Mouse (Mus musculus) lung, adult 2 months (tissue): ENCODE measurements around the gene Btbd7. TPM values are rescaled to one million over a fixed set of nuclear protein-coding genes. Genes with fewer than 3 reads are reported as not detected.

Source experiments
- DNase-seq: peaks from one replicate; pipeline ENCODE4 v3.0.0; 2022
- H3K4me1 ChIP-seq: fragments of 200-500 bp; 2 replicates; pipeline ENCODE4 v1.6.1; 2011; ENCODE audit warnings: low read length; ENCODE audit not compliant: control insufficient read depth, insufficient read depth
- H3K4me3 ChIP-seq: fragments of 200-500 bp; replicated peaks from 2 replicates; pipeline ENCODE3; 2011; ENCODE audit warnings: low read depth, mild to moderate bottlenecking, control low read depth, low read length; ENCODE audit errors: extremely low read depth
- CTCF ChIP-seq: fragments of 200-500 bp; IDR thresholded peaks from 2 replicates; pipeline ENCODE4 v1.5.1; 2011; ENCODE audit warnings: mild to moderate bottlenecking, low read length, control low read depth; ENCODE audit not compliant: insufficient read depth
- POLR2A ChIP-seq: fragments of 200-500 bp; IDR thresholded peaks from 2 replicates; pipeline ENCODE4 v1.6.1; 2011; ENCODE audit warnings: low read depth, mild to moderate bottlenecking, control low read depth, low read length, borderline replicate concordance; ENCODE audit errors: extremely low read depth
- WGBS: fragments of 180-500 bp; shearing (Covaris S2); methylation state at CpG from one replicate; pipeline ENCODE4 v1.1.7; 2018; 5-methylcytosine and 5-hydroxymethylcytosine counted together
- polyA plus RNA-seq: library from polyadenylated mRNA; depleted of rRNA; stranded (reverse); fragments of >200 nt; gene quantifications from 2 replicates; pipeline ENCODE4 v1.2.3, GENCODE M21; 2012; rRNA removed

The Btbd7 gene
- polyA plus RNA-seq, 1 experiment, result 22.5 TPM

- under 1% methylated on average over 62 of the region's 63 CpGs for WGBS
- Histone ChIP-seq H3K4me1 (peaks cover 7% of the 10 kb centered on the region), H3K4me3 (peak within 1 kb of the TSS; percentile 80)
- peak; percentile 89 for DNase-seq
- TF ChIP-seq POLR2A, result peak; percentile 68; the same call in 1 of the 2 replicates
- TF ChIP-seq CTCF, result no peak
Observed at GRCm38 (mm10) chr12:102743589-102744574, 134.4 kb downstream of the Btbd7 start, which contains the start of the genes Moap1 and Tmem251. Moap1 (minus strand) TSS chr12:102743661. Tmem251 (plus strand) TSS chr12:102743762.

GRCm38 (mm10) chr12:102743036-102743588 is 135.2 kb downstream of the Btbd7 start:
- peak overlapping the region; percentile 80 for H3K4me3 ChIP-seq
- DNase-seq, result no peak
- WGBS, result under 1% methylated on average over 33 of the region's 33 CpGs
- no peak for TF ChIP-seq CTCF
- TF ChIP-seq POLR2A, result no peak
- H3K4me1 ChIP-seq, result peaks cover 7% of the 10 kb centered on the region

GRCm38 (mm10) chr12:102742056-102742455 is 136.2 kb downstream of the Btbd7 start:
- TF ChIP-seq POLR2A, result no peak
- no peak for TF ChIP-seq CTCF
- no peak for DNase-seq
- 75% methylated on average over 7 of the region's 7 CpGs for WGBS
- Histone ChIP-seq H3K4me3 (no peak overlapping the region), H3K4me1 (peaks cover 7% of the 10 kb centered on the region)

- Histone ChIP-seq H3K4me1 (peaks cover 7% of the 10 kb centered on the region), H3K4me3 (no peak overlapping the region)
- no peak for TF ChIP-seq POLR2A
- 0 out of 2 replicates have a peak, but pooled peaks have one; percentile 4 for TF ChIP-seq CTCF
- DNase-seq, result no peak
- WGBS, result 62% methylated on average over 3 of the region's 3 CpGs
Observed at GRCm38 (mm10) chr12:102740285-102740684, 138.0 kb downstream of the Btbd7 start.

GRCm38 (mm10) chr12:102739096-102739495 is 139.2 kb downstream of the Btbd7 start:
- TF ChIP-seq CTCF (no peak), POLR2A (no peak)
- 70% methylated on average over 5 of the region's 5 CpGs for WGBS
- no peak for DNase-seq
- Histone ChIP-seq H3K4me1 (peaks cover 2% of the 10 kb centered on the region; the same call in 1 of the 2 replicates), H3K4me3 (no peak overlapping the region)

- no peak overlapping the region for H3K4me3 ChIP-seq
- WGBS, result 10% methylated on average over 5 of the region's 5 CpGs
- H3K4me1 ChIP-seq, result 0 out of 2 replicates have a peak, but pooled peaks cover 2% of the 10 kb centered on the region
- TF ChIP-seq CTCF, result peak; percentile 80
- TF ChIP-seq POLR2A, result no peak
- DNase-seq, result peak; percentile 43
Observed at GRCm38 (mm10) chr12:102733381-102733780, 144.9 kb downstream of the Btbd7 start.

- no peak overlapping the region for H3K4me3 ChIP-seq
- 36% methylated on average over 16 of the region's 16 CpGs for WGBS
- TF ChIP-seq POLR2A (no peak), CTCF (no peak)
- no peak for DNase-seq
- H3K4me1 ChIP-seq, result 0 out of 2 replicates have a peak, but pooled peaks cover 2% of the 10 kb centered on the region
Observed at GRCm38 (mm10) chr12:102730798-102731619, 147.3 kb downstream of the Btbd7 start.

Other genes starting within 250 kb of the Btbd7 start
- 23.0 and 26.3 TPM in 2 replicates for gene Itpk1, start 173.5 kb downstream of the Btbd7 start, polyA plus RNA-seq
- gene Moap1, start 134.8 kb downstream of the Btbd7 start, polyA plus RNA-seq, result 0.45 and 0.63 TPM in 2 replicates
- gene Tmem251, start 134.7 kb downstream of the Btbd7 start, polyA plus RNA-seq, result 2.1 and 2.6 TPM in 2 replicates
- not detected in 2 replicates for gene Gm28051, start 120.7 kb downstream of the Btbd7 start, polyA plus RNA-seq
- 13.3 and 16.8 TPM in 2 replicates for gene Gon7, start 120.7 kb downstream of the Btbd7 start, polyA plus RNA-seq
- 11.4 and 14.6 TPM in 2 replicates for gene Ubr7, start 120.5 kb downstream of the Btbd7 start, polyA plus RNA-seq
- gene Gm20604, start 119.8 kb downstream of the Btbd7 start, polyA plus RNA-seq, result 1.5 and 2.8 TPM in 2 replicates
- not detected in 2 replicates for gene Cox8c, start 20.8 kb upstream of the Btbd7 start, polyA plus RNA-seq
- 1.8 and 2.2 TPM in 2 replicates for gene Unc79, start 70.4 kb upstream of the Btbd7 start, polyA plus RNA-seq